Mouse (Mus musculus): Measurements from ENCODE around the gene Uvrag.

DNA sequence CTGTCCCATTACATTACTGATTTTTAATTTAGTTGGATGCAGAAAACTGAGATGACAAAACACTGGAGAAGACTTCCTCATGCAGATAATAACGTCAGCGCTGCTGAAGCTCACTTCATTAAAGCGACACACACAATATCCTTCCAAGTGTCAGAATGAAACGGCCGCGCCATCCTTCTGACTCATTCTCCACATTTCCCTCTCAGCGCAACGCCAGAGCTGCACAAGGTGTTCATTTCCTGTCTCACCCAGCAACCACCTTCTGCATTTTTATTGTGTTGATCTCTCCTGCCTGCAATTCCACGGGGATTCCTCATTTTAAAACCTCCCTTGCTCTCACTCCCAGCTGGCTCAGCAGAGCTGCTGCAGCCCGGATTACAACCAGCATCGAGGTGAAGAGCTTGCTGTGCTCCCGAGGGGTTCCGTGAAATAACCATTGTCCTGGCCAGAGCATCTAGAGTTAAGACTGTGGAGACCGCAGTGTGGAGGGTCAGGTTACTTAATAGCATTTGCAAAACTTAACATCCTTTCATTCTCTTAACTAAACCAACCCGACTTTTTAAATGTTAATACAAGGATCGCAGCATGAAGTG lies 172.8 kb downstream of the Uvrag start:
- TF ChIP-seq CTCF (IDR thresholded peaks at IDR 0.05; ENCODE audit: borderline replicate concordance, insufficient read depth, low read length) = no peak
- TF ChIP-seq POLR2A (IDR thresholded peaks at IDR 0.05; ENCODE audit: low read depth, low read length) = no peak
